Mouse (Mus musculus) macrophage (primary cell): ENCODE data around the gene Oas1h. TPM values are rescaled to one million over a fixed set of nuclear protein-coding genes. Genes with fewer than 3 reads are reported as not detected.
"Not testable (repeated sequence)": the region's sequence is repeated elsewhere in the genome, so short reads cannot be mapped to it uniquely, and the experiment has no call there.

Experiments used
- H3K27ac ChIP-seq: fragments of 350-480 bp; formaldehyde crosslinking; 2 replicates; pipeline ENCODE4 v1.9.0; 2021
- H3K36me3 ChIP-seq: fragments of 350-480 bp; formaldehyde crosslinking; 2 replicates; pipeline ENCODE4 v1.9.0; 2021; ENCODE audit errors: inconsistent target
- H3K4me3 ChIP-seq: fragments of 350-480 bp; formaldehyde crosslinking; 2 replicates; pipeline ENCODE4 v1.9.0; 2021; ENCODE audit errors: inconsistent target
- H3K79me2 ChIP-seq: fragments of 350-480 bp; formaldehyde crosslinking; 2 replicates; pipeline ENCODE4 v1.9.0; 2021; ENCODE audit errors: inconsistent target
- WGBS: methylation state at CpG from one replicate; pipeline ENCODE4 v1.1.7; 2026; ENCODE audit warnings: inconsistent platforms; ENCODE audit not compliant: missing documents; 5-methylcytosine and 5-hydroxymethylcytosine counted together
- polyA plus RNA-seq: library from polyadenylated mRNA; stranded (reverse); fragments of 250-400 nt; gene quantifications from 3 replicates; pipeline ENCODE4 v1.2.4, GENCODE M21; 2018; ENCODE audit warnings: inconsistent platforms

Oas1h gene
- polyA plus RNA-seq, 1 experiment from 2014 or later, result not detected

GRCm38 (mm10) chr5:120893866-120894265 is 32.6 kb downstream of the Oas1h start:
- not testable (repeated sequence) for H3K79me2 ChIP-seq, H3K4me3 ChIP-seq, H3K27ac ChIP-seq
- 100% methylated on average over 3 of the region's 4 CpGs for WGBS
- H3K36me3 ChIP-seq, result peaks cover 20% of the 10 kb centered on the region

GRCm38 (mm10) chr5:120894692-120895091 is 33.5 kb downstream of the Oas1h start:
- WGBS, result 85% methylated on average over 2 of the region's 2 CpGs

GRCm38 (mm10) chr5:120895231-120895900 is 34.1 kb downstream of the Oas1h start:
- 95% methylated on average over 9 of the region's 11 CpGs for WGBS

More at GRCm38 (mm10) chr5:120894692-120895091, 33.5 kb downstream of the Oas1h start:
- not testable (repeated sequence) for H3K27ac ChIP-seq, H3K4me3 ChIP-seq, H3K79me2 ChIP-seq
- peaks cover 28% of the 10 kb centered on the region for H3K36me3 ChIP-seq

GRCm38 (mm10) chr5:120898307-120898706 is 37.1 kb downstream of the Oas1h start:
- 98% methylated on average over 6 of the region's 6 CpGs for WGBS
- Histone ChIP-seq H3K36me3 (peaks cover 64% of the 10 kb centered on the region), H3K27ac (no peak overlapping the region), H3K4me3 (no peak overlapping the region), H3K79me2 (peaks cover 36% of the 10 kb centered on the region)

More at GRCm38 (mm10) chr5:120895231-120895900, 34.1 kb downstream of the Oas1h start:
- Histone ChIP-seq H3K27ac (no peak overlapping the region), H3K36me3 (peaks cover 35% of the 10 kb centered on the region), H3K79me2 (peaks cover 8% of the 10 kb centered on the region; the same call in 1 of the 2 replicates), H3K4me3 (no peak overlapping the region)

- peaks cover 41% of the 10 kb centered on the region for H3K79me2 ChIP-seq
Measured at GRCm38 (mm10) chr5:120898726-120899125, 37.5 kb downstream of the Oas1h start.

GRCm38 (mm10) chr5:120900666-120901065 is 39.4 kb downstream of the Oas1h start:
- Histone ChIP-seq H3K27ac (no peak overlapping the region), H3K4me3 (no peak overlapping the region), H3K36me3 (peaks cover 67% of the 10 kb centered on the region), H3K79me2 (peaks cover 60% of the 10 kb centered on the region)
- WGBS, result 100% methylated on average over 1 of the region's 1 CpGs

More at GRCm38 (mm10) chr5:120898726-120899125, 37.5 kb downstream of the Oas1h start:
- Histone ChIP-seq H3K4me3 (no peak overlapping the region), H3K36me3 (peaks cover 69% of the 10 kb centered on the region), H3K27ac (no peak overlapping the region)

GRCm38 (mm10) chr5:120902056-120902455 is 40.8 kb downstream of the Oas1h start:
- Histone ChIP-seq H3K27ac (no peak overlapping the region), H3K4me3 (no peak overlapping the region), H3K79me2 (peaks cover 74% of the 10 kb centered on the region), H3K36me3 (peaks cover 66% of the 10 kb centered on the region)
- WGBS, result 96% methylated on average over 5 of the region's 5 CpGs

- 34% methylated on average over 7 of the region's 12 CpGs for WGBS
- H3K79me2 ChIP-seq, result peaks cover 53% of the 10 kb centered on the region
- H3K36me3 ChIP-seq, result peaks cover 20% of the 10 kb centered on the region
- H3K4me3 ChIP-seq, result peak within 1 kb of the TSS; percentile 73
- peak within 1 kb of the TSS; percentile 74 for H3K27ac ChIP-seq
Measured at GRCm38 (mm10) chr5:120906791-120907733, 45.8 kb downstream of the Oas1h start, which contains the start of gene Oas1a. Oas1a (minus strand) TSS chr5:120907521.

- Histone ChIP-seq H3K36me3 (peaks cover 7% of the 10 kb centered on the region; the same call in 1 of the 2 replicates), H3K79me2 (peaks cover 40% of the 10 kb centered on the region), H3K27ac (no peak overlapping the region), H3K4me3 (no peak overlapping the region)
- 82% methylated on average over 7 of the region's 7 CpGs for WGBS
Measured at GRCm38 (mm10) chr5:120908196-120908920, 47.1 kb downstream of the Oas1h start.

- not testable (repeated sequence) for H3K4me3 ChIP-seq, H3K27ac ChIP-seq
- 44% methylated on average over 8 of the region's 8 CpGs for WGBS
Measured at GRCm38 (mm10) chr5:120914204-120914603, 53.0 kb downstream of the Oas1h start, which contains the start of gene Oas1d. Oas1d (plus strand) TSS chr5:120914536.

GRCm38 (mm10) chr5:120919156-120919935 is 58.1 kb downstream of the Oas1h start:
- not testable (repeated sequence) for H3K4me3 ChIP-seq, H3K79me2 ChIP-seq, H3K27ac ChIP-seq, H3K36me3 ChIP-seq
- 61% methylated on average over 2 of the region's 2 CpGs for WGBS

More at GRCm38 (mm10) chr5:120914204-120914603, 53.0 kb downstream of the Oas1h start, which contains the start of gene Oas1d:
- H3K79me2 ChIP-seq, H3K36me3 ChIP-seq: not testable (repeated sequence)

- no peaks in the 10 kb centered on the region for H3K79me2 ChIP-seq
- H3K36me3 ChIP-seq, result no peaks in the 10 kb centered on the region
- 83% methylated on average over 3 of the region's 3 CpGs for WGBS
- no peak overlapping the region for H3K4me3 ChIP-seq
- no peak overlapping the region for H3K27ac ChIP-seq
Measured at GRCm38 (mm10) chr5:120920296-120920695, 59.1 kb downstream of the Oas1h start.
